Mouse (Mus musculus) frontal cortex, postnatal 14 days (tissue): Measurements from ENCODE around the gene Faiml.

Experiments
- DNase-seq, 2 experiments: peaks; one replicate each; pipeline ENCODE4 v3.0.0; 2022; ENCODE audit warnings: low spot score in 2 of 2

Gene Faiml

DNA sequence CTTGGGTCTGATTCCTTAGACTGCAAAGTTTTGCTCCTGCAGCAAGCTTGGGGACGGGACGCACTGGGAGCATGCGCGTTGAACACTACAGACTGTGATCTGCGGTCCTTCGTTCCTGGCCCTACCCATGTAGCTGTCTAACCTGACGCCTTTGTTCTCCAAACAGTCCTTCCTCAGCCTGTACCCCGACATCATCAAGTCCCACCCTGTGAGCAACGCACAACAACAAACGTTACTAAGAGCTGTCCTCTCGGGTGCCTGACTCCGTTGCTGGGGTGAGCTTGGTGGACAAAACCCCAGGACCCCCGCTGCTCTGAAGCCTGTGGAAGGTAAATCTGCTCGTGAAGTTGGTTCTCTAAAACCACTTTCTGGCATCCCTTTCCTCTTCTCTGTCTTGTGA, at the start of gene Faiml:
Gene Faiml (minus strand): TSS at position 101 of the 400 bp plus-strand sequence.
- no peak for DNase-seq

- DNase-seq: no peak
Observed at GRCm38 (mm10) chr9:99258891-99259290, 21.9 kb upstream of the Faiml start.

- no peak for DNase-seq
Observed at GRCm38 (mm10) chr9:99256821-99257220, 19.8 kb upstream of the Faiml start.

- no peak for DNase-seq
Observed at GRCm38 (mm10) chr9:99256206-99256605, 19.2 kb upstream of the Faiml start.

GRCm38 (mm10) chr9:99253861-99254260, 16.8 kb upstream of the Faiml start:
- DNase-seq: no peak

DNA sequence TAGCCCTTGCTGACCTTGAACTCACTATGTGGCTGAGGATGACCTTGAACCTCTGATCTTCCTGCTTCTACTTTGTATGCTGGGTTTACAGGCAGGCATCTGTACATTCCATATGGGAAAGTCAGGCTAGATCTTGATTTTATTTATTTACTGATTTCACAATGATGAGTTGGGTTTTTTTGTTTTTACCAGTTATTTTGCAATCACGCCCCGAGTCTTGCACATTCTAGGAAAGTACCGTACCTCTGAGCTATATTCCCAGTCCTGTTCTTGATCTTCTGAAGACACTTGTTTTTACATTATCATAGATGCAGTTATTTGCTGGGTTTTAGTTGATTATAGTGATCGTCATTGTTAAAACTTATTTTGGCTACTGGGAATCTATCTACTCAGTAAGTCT, 11.9 kb upstream of the Faiml start:
- no peak for DNase-seq

DNA sequence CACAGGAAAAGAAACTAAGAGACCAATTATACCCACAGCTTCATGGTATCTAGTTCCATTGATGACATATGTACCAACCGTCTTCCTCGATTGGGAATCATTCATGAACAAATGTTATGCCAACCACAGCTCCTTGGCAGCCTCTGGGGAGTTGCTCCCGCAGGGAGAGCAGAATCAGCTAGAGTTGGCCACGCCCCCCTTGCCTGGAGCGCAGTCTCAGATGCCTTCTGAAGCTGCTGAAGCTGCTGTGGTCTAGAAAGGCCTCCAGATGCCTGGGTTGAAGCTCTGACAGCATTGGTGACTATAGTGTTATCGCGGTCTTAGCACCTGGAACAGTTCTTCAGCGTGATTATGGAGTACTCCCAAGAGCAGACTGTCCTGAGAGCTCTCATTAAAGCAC, 11.3 kb upstream of the Faiml start:
- no peak for DNase-seq

DNA sequence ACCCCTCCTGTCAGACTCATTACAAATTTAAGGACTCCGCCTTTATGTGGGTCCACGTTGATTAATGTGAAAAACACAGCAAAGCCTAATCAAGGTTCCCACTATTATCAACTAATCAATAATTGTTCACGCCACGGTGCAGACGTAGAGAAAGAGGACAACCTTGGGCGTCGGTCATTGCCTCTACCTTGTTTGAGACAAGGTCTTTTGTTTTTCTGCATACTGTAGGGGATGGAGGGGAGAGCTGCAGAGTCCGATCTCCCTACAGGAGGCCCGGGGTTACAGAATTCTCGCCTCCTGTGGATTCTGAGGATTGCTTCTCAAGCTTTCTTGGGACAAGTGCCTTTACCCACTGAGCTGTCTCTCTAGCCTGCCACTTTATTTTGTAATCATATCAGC, 6.9 kb upstream of the Faiml start:
- DNase-seq: peak in 1 of 2 experiments; percentile 8

DNA sequence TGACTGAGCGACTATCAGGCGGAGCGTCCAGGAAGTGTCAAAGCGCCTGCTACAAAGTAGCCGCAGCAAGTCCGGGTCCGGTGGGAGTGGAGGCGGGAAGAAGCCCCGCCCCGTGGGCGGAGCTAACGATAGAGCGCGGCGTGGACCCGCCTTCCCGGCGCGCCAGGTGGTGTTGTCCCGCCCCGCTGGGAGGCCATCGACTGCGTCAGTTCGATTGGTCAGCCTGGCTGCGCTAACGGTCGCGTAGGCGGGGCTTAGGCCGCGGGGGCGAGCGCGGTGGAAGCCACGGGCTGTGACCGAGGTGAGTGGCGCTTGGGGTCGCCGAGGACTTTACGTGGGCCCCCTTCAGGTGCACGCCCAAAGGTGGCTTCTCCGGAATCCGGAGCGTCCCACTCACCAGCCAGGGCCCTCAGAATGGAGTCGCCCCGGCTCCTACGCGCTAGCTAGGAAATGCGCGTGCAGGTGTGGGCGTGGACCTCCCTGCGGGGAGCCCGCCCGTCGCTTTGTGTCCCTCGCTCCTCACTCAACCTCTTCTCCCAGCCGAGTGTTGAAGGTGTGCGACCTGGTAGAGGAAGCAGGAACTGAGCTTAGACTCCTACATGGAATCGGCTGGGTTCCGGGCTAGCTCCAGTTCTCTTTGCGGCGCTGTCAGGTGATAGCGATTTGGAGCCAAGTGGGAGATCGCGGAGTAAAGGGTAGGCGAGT, 6.3 kb upstream of the Faiml start, which contains the start of gene Cep70:
Gene Cep70 (plus strand): TSS at position 178 of the 705 bp plus-strand sequence.
- DNase-seq: peak; percentile 89 to 94

GRCm38 (mm10) chr9:99242533-99243189, 5.6 kb upstream of the Faiml start:
- no peak for DNase-seq

DNA sequence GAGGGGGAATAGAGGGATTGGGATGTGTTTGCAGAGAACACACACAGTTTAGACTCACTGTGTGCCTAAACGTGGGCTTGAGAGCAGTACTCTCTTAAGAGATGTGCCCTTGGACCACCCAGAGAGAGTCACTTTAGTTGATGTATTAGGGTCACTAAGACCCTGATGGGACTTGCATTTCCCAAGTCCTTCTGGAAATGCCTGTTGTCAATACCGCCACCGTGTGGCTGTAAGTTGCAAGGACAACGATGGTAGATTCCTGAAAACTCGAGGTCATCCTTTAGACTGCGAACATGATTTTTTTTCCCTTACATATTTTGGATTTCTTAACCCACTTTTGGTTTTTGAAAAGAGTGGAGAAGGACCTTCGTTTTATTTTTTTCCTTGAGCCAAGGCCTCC, 5.0 kb upstream of the Faiml start:
- peak; percentile 23 to 46 for DNase-seq

DNA sequence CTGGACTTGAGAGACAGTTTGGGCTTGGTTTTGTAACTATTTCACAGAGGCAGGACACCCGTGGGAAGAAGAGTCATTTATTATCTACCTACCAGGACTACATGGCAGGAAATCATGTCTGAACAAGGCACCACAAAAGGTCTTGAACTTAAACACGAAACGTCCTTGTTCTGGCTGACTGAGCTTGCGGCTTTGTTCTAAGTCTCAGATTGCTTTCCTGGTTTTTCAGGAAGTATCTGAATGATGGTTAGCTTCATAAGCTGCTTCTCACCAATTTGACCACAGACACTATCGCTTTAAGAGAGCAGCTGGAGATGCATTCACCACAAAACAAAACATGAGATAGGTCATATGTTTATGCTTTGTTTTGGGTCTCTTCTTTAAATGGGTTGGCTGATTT, 3.5 kb upstream of the Faiml start:
- DNase-seq: no peak

DNA sequence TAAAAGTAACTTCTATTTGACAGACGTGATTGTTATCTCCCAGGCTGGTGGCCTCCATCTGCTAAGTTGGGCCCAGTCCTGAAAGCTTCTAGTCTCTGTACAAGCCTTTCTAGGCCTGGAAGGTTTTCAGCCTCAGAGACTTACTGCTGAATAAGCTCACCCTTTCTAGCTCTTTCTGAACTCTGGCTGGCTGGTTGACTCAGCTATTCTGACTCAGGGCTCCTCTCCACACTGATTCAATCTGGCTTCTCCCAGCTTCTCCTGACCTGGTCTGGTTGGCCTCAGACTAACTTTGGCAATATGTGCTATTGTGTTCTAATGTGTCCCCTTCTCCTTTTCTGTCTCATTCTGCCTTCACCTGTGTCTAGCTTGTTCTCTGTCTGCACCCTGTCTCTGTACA, 2.2 kb upstream of the Faiml start:
- no peak for DNase-seq

DNA sequence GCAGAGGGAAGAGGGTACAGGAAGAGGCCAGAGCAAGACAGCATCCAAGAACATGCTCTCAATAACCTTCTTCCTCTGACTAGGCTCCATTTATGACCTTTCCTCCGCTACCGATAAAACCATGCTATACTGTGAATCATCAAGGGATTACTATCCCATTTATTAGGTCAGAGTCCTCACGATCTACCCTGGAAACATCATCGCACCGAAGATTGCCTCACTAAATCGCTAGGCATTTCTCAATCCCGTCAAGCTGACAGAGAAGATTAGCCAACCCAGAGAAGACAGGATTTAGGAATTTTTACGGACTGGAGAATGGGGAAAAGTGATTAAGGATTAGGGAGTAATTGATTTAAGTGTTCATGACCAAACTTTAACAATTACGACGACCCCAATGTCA, 1.2 kb upstream of the Faiml start:
- DNase-seq: no peak

DNA sequence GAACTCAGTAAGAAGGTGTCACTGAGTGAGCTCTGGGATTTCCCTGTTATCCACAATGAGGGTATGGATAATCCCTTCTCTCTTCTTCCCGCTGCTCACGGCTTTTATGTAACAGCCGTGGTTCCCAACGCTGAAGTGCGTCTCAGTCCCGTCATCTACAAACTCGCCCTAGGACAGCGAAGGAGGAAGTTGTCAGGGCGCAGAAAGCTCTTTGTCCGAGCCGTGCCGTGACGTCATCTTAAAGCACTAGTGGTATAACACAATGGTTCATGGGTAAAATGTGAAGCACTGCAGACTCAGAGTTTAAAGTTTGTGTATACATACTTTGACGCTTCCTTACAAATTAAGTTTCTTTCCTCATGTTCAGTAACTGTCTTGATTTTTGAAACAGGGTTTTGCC, 7.6 kb downstream of the Faiml start:
- DNase-seq: no peak

DNA sequence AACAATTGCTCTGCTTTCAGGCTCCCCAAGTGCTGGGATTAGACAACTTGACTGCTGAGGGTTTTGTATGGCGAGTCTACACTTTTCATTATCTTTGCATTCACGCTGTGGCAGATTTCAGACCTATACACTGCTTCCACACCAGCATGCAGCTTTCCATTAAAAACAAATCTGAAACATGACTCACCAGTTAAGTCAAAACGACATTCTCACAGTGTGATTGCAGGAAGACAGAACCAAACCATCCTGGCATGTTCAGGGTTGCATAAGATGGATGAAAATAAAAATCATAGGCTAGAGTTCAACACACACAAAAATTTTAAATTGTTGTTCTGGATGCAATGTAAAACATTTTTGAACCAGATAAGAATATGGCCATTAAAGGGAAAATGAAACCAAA, 12.5 kb downstream of the Faiml start:
- DNase-seq: no peak

DNA sequence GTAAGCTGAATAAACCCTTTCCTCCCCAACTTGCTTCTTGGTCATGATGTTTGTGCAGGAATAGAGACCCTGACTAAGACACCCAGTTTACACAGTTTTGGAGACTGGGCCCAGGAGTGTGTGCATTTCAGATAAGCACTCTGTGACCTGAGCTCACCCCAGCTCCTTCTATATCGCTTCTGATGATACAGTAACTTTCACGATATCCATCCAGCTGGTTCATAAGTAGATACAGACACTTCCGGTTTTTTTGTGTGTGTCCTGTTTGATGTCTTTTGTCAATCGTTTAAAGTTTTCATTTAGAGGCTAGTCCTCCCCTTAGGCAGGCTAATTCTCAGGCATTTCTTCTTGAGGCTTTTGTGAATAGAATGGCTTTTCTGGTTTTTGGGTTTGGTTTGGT, 15.4 kb downstream of the Faiml start:
- DNase-seq: no peak

DNA sequence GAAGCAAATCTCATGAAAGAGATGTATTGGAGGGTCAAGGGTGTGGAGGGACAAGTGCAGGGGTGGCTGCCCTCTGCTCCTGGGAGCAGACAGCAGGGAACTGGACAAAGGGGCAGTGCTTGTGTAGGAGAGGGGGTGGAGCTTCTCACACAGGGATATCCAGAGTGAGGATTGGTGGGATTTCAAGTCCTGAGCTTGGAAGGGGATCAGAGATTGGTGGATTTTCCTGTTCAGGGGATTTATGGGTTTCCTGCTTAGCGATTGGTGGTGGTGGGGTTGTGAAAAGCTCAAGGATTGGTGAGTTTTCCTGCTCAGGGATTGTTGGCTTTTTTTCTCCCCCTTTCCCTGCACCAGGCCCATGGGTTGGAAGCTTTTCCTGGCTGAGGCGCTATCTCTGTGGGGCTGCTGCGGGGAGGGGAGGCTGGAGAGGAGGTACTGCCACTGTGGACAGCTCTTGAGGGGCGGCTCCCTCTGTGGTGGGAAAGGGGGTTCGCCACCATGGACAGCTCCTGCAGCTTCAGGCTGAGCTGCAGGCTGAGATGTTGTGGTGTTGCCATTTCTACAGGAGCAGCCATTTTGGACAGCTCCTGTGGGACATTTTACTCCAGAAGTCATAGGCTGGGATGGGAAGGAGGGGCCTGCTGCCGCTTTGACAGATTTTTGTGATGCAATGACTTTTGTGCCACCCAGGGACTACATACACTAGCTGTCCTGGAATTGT, 18.9 kb downstream of the Faiml start:
- no peak for DNase-seq

DNA sequence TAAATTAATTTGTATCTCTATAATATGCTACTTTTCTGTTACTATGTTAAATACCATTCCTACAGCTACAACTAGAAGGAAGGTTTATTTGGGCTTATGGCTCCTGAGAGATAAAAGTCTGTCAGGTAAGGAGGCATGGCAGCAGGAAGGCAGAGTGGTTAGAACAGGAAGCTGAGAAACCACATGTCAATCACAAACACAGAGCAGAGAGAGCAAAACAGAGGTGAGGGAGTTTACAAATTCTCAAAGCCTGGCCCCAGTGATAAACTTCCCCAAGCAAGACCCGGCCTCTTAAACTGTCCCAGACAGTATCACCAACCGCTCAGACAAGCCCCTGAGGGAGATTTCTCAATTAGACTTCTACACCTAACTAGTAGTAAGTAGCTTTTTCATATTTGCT, 20.9 kb downstream of the Faiml start:
- DNase-seq: no peak

- DNase-seq: no peak
Observed at GRCm38 (mm10) chr9:99212643-99213042, 24.4 kb downstream of the Faiml start.

DNA sequence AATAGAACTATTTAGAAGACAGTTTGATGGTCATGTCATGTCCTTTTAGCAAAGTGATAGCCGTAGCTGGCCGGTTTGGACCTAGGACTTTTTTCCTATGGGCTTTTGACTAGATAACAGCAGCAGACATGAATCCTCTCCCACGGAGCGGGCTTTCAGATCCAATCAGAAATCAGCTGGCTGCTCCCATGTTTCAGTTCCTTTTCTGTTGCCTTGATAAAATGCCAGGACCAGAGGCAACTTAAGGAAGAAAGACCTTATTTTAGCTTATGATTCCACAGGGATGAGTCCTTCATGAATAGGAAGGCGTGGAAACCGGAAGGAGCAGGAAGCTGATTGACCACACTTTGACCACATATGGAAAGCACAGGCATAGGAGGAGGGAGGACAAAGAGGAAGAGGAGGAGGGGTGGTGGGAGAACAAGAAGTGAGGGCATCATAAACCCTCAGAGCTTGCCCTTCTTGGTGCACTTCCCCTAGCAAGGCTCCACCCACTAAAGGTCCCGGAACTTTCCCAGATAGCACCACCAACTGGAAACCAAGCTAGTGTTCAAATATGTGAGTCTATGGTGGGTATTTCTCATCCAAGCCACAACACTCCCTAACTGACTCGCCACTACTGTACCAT, 53.9 kb downstream of the Faiml start:
- DNase-seq: no peak

DNA sequence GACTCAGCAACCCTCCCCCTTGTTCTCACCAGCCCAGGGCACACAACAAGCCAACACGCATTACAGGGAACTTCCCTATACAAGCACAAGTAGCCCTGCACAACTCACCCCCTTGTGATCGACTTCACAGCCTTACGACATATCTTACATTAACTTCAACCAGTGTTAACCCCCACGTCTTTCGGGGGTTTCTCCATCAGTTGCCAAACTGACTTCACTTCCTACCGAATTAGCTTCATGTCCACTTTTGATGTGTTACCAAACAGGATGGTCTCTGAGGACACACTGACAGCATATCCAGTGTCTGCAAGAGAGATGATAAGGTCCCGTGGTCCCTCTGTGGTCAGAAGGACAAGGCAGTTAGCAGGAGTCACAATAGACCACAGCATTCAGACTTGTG, 54.9 kb downstream of the Faiml start:
- no peak for DNase-seq
